Mouse (Mus musculus) lung, embryonic 15.5 days (tissue): Measurements from ENCODE around the gene Lrig2. TPM values are rescaled to one million over a fixed set of nuclear protein-coding genes. Genes with fewer than 3 reads are reported as not detected.

Experiments used
- ATAC-seq: fragments of 200-750 bp; cut with Nextera tagmentation; 2 replicates; pipeline ENCODE4 v1.8.0; 2017; ENCODE audit warnings: moderate number of reproducible peaks, borderline replicate concordance; ENCODE audit not compliant: low FRiP score, low TSS enrichment; ENCODE audit errors: extremely low read depth
- H3K27ac ChIP-seq: fragments of 300-500 bp; sonication (generic); 2 replicates; pipeline ENCODE4 v1.5.1; 2015; ENCODE audit warnings: moderate library complexity, mild to moderate bottlenecking, inconsistent platforms
- H3K27me3 ChIP-seq: fragments of 300-500 bp; sonication (generic); 2 replicates; pipeline ENCODE4 v1.6.1; 2015; ENCODE audit warnings: inconsistent platforms
- H3K36me3 ChIP-seq: fragments of 300-500 bp; sonication (generic); 2 replicates; pipeline ENCODE4 v1.6.1; 2015; ENCODE audit warnings: inconsistent platforms
- H3K4me1 ChIP-seq: fragments of 300-500 bp; sonication (generic); 2 replicates; pipeline ENCODE4 v1.6.1; 2015; ENCODE audit warnings: inconsistent platforms
- H3K4me2 ChIP-seq: fragments of 300-500 bp; sonication (generic); 2 replicates; pipeline ENCODE4 v1.6.1; 2015; ENCODE audit warnings: inconsistent platforms, mild to moderate bottlenecking, moderate library complexity
- H3K4me3 ChIP-seq: fragments of 300-500 bp; sonication (generic); 2 replicates; pipeline ENCODE4 v1.5.1; 2015; ENCODE audit warnings: mild to moderate bottlenecking, inconsistent platforms
- H3K9ac ChIP-seq: fragments of 300-500 bp; sonication (generic); 2 replicates; pipeline ENCODE4 v1.6.1; 2015; ENCODE audit warnings: inconsistent platforms
- H3K9me3 ChIP-seq: fragments of 300-500 bp; sonication (generic); 2 replicates; pipeline ENCODE4 v1.6.1; 2016; ENCODE audit warnings: inconsistent platforms
- WGBS: fragments of 180-500 bp; shearing (Covaris S2); methylation state at CpG from one replicate; pipeline ENCODE4 v1.1.7; 2015; 5-methylcytosine and 5-hydroxymethylcytosine counted together
- polyA plus RNA-seq: library from polyadenylated mRNA; unstranded; fragments of >200 nt; fragmentation: Nextera tagmentation; extraction: Ambion mirVana; gene quantifications from 2 replicates; pipeline ENCODE4 v1.2.1, GENCODE M21; 2015

The Lrig2 gene
- polyA plus RNA-seq, 1 experiment from 2014 or later = 15.4 TPM

GRCm38 (mm10) chr3:104359225-104360135 is 152.2 kb downstream of the Lrig2 start:
- peak; percentile 56 for ATAC-seq
- Histone ChIP-seq H3K36me3 (no peaks in the 10 kb centered on the region), H3K4me1 (peaks cover 31% of the 10 kb centered on the region), H3K27ac (peak overlapping the region; percentile 70), H3K4me3 (no peak overlapping the region), H3K9me3 (no peaks in the 10 kb centered on the region), H3K4me2 (no peak overlapping the region), H3K9ac (no peak overlapping the region), H3K27me3 (no peaks in the 10 kb centered on the region)
- 37% methylated on average over 8 of the region's 8 CpGs for WGBS

DNA sequence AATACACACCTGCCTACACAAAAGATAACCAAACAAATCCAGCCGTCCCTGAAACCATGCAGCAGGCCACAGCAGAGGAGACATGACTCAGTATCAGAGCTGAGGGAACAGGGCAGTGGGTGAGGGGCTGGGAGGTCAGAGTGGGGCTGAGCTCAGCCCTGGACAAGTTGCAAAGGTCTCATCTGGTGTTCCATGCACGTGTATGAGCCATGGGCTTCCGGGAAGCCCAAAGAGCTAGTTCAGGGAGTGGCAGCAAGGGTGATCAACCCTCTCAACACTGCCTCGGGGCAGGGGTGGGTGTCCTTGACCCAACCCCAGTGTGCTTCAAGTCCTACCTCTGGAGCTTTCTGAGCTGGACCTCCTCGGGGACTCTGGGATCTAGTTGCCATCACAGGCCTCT is 153.0 kb downstream of the Lrig2 start:
- H3K4me3 ChIP-seq = no peak overlapping the region
- H3K9me3 ChIP-seq = no peaks in the 10 kb centered on the region
- no peaks in the 10 kb centered on the region for H3K27me3 ChIP-seq
- ATAC-seq = no peak
- no peaks in the 10 kb centered on the region for H3K36me3 ChIP-seq
- peak overlapping the region; percentile 60 for H3K27ac ChIP-seq
- no peak overlapping the region for H3K9ac ChIP-seq
- peaks cover 31% of the 10 kb centered on the region for H3K4me1 ChIP-seq
- 56% methylated on average over 5 of the region's 5 CpGs for WGBS
- no peak overlapping the region for H3K4me2 ChIP-seq

- WGBS = 92% methylated on average over 5 of the region's 5 CpGs
- no peak overlapping the region for H3K4me2 ChIP-seq
- H3K4me1 ChIP-seq = peaks cover 31% of the 10 kb centered on the region
- no peak overlapping the region for H3K4me3 ChIP-seq
- H3K27ac ChIP-seq = no peak overlapping the region
- no peak for ATAC-seq
- no peaks in the 10 kb centered on the region for H3K9me3 ChIP-seq
- no peaks in the 10 kb centered on the region for H3K36me3 ChIP-seq
- no peak overlapping the region for H3K9ac ChIP-seq
- H3K27me3 ChIP-seq = no peaks in the 10 kb centered on the region
Observed at GRCm38 (mm10) chr3:104356106-104356505, 155.6 kb downstream of the Lrig2 start.

DNA sequence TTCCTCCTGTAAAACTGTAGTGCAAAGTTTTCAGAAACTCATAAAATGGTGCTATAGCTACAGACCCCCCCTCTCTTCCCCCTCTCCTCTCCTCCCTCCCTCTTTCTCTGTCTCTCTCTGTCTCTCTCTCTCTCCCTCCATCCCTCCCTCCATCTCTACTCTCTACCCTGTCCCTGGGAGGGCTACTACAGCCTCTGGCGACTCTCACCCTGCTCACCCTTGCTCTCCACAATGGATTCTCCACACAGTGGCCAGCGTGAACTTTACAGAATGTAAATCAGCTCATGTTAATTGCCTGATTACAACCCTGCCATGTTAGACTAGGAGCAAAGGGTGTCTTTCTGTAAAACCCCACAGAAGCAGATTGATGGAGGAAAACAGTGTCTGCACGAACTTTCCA is 157.8 kb downstream of the Lrig2 start:
- no peak overlapping the region for H3K4me2 ChIP-seq
- H3K9ac ChIP-seq = no peak overlapping the region
- no peak overlapping the region for H3K27ac ChIP-seq
- peaks cover 31% of the 10 kb centered on the region for H3K4me1 ChIP-seq
- no peaks in the 10 kb centered on the region for H3K27me3 ChIP-seq
- no peaks in the 10 kb centered on the region for H3K36me3 ChIP-seq
- H3K9me3 ChIP-seq = no peaks in the 10 kb centered on the region
- H3K4me3 ChIP-seq = no peak overlapping the region
- ATAC-seq = no peak
- 48% methylated on average over 3 of the region's 3 CpGs for WGBS

DNA sequence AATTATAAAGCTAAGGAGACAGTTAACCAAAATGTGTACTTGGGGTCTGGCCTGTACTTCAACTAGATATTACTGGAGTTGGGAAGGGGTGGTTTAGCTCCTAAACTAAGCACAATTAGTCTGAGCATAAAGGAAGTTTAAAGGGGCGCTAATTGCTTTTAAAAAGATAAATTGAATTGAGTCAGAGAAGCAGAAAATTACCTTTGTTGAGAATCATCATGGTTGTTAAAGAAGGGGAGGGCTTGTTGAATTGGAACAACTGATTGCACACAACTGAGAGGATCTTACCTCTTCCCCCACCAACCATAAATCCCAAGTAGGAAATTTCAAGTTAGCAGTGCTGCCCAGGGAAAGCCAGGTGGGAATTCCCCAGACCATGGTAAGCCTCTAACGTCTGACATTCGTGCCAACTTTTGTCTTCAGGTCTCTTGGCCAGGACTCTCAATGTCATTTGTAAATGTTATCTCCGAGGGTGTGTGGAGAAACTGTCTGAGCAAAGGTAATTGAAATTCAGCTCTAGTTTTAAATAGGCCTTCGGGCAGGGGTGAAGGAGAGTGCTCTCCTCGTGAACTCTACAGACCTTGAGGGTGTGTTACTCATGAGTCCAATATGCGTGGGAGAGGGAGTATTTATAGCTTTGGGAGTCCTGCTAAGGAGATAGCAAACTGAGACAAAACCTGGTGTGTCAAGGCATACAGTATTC is 159.2 kb downstream of the Lrig2 start:
- Histone ChIP-seq H3K27ac (peak overlapping the region; percentile 24; the same call in 1 of the 2 replicates), H3K36me3 (no peaks in the 10 kb centered on the region), H3K4me3 (no peak overlapping the region), H3K4me2 (no peak overlapping the region), H3K27me3 (no peaks in the 10 kb centered on the region), H3K9me3 (no peaks in the 10 kb centered on the region), H3K9ac (no peak overlapping the region), H3K4me1 (peaks cover 27% of the 10 kb centered on the region)
- ATAC-seq = no peak
- 46% methylated on average over 7 of the region's 7 CpGs for WGBS

DNA sequence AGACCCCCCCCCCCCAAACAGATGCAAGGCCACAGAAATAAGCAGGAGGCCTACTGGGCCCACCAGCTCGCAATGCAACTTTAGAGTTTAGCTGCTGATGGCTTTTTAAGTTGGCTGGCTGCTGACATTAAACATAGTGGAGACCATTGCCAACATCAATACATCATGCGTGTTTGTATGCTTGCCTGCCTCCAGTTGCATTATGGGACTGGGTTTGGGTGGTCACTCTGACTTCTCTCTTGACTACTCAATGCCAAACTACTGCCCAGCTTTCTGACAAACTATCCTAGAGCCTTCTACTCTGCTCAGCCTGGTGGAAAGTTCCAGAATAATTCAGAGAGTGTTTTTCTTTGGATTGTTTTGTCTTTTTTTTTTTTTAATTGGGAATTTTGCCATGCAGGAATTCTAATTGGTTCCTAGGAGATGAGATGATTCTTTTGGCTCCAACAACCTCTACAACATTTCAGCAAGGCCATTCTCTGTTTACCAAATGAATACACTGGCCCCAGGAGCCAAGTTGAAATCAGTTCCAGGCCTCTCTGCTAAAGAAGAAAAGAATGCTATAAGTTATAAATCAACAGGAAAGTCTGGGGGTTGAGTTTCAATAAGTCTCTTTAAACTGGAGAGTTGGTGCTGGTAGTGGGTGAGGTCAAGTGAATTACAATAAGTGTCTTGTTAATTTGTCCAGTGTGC is 161.3 kb downstream of the Lrig2 start:
- H3K4me1 ChIP-seq = peaks cover 27% of the 10 kb centered on the region
- no peaks in the 10 kb centered on the region for H3K27me3 ChIP-seq
- H3K36me3 ChIP-seq = no peaks in the 10 kb centered on the region
- no peak overlapping the region for H3K9ac ChIP-seq
- WGBS = 60% methylated on average over 2 of the region's 2 CpGs
- H3K9me3 ChIP-seq = no peaks in the 10 kb centered on the region
- peak; percentile 21; the same call in 1 of the 2 replicates for ATAC-seq
- no peak overlapping the region for H3K4me3 ChIP-seq
- H3K27ac ChIP-seq = peak overlapping the region; percentile 62
- no peak overlapping the region for H3K4me2 ChIP-seq

- ATAC-seq = no peak; the same call in 1 of the 2 replicates
- Histone ChIP-seq H3K27me3 (no peaks in the 10 kb centered on the region), H3K4me2 (no peak overlapping the region), H3K9me3 (no peaks in the 10 kb centered on the region), H3K36me3 (no peaks in the 10 kb centered on the region), H3K9ac (no peak overlapping the region), H3K27ac (peak overlapping the region; percentile 62), H3K4me1 (peaks cover 23% of the 10 kb centered on the region), H3K4me3 (no peak overlapping the region)
- 70% methylated on average over 2 of the region's 2 CpGs for WGBS
Observed at GRCm38 (mm10) chr3:104349847-104350228, 161.9 kb downstream of the Lrig2 start.

DNA sequence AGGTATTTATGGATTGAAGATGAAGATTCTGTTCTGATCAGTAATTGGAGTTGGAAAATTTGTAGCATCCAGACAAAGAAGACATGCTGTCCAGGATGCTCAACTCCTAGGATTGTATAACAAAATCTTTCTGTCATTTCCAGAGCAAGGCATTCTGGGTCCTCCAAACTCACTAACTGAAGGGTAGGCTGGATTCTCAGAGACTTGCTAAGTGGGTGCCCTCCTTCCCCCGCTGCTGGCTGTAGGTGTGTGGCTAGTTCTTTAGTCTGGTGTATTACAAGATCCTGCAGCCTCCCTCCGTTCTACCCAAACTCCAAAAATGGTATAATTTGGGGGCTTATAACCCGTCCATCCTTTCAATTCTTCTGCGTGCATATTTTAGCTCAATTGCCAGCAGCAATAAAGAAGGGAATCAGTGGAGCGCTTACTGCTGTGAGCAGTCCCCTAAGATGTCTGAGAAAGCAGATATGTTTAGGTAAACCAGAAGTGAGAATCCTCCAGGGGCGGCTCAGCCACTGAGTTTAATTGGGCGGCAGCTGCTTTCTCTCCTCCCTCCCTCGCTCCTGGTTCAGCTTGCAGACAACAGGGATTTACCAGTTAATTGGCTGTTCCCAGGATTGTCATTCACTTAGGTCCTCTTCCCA is 162.4 kb downstream of the Lrig2 start:
- H3K9ac ChIP-seq = no peak overlapping the region
- ATAC-seq = no peak
- no peak overlapping the region for H3K4me3 ChIP-seq
- H3K36me3 ChIP-seq = no peaks in the 10 kb centered on the region
- no peak overlapping the region for H3K4me2 ChIP-seq
- H3K27ac ChIP-seq = peak overlapping the region; percentile 62
- WGBS = 43% methylated on average over 8 of the region's 8 CpGs
- H3K4me1 ChIP-seq = peaks cover 23% of the 10 kb centered on the region
- H3K27me3 ChIP-seq = no peaks in the 10 kb centered on the region
- H3K9me3 ChIP-seq = no peaks in the 10 kb centered on the region

Other genes with a start within 250 kb of the Lrig2 start
- 29.1 and 29.5 TPM in 2 replicates for gene Slc16a1, start 126.8 kb upstream of the Lrig2 start, polyA plus RNA-seq